Mouse (Mus musculus): Measurements from ENCODE around the gene Hcrtr1. TPM values are rescaled to one million over a fixed set of nuclear protein-coding genes. Genes with fewer than 3 reads are reported as not detected.

Gene Hcrtr1
- polyA plus RNA-seq, 1 experiment from 2014 or later: 0.38 TPM

GRCm38 (mm10) chr4:130131448-130132105, 7.6 kb downstream of the Hcrtr1 start:
- Histone ChIP-seq H3K4me2 (replicated peaks) (no peak overlapping the region), H3K27ac (replicated peaks) (no peak overlapping the region), H3K4me1 (no peaks in the 10 kb centered on the region), H3K9me3 (no peaks in the 10 kb centered on the region), H3K36me3 (peaks cover 13% of the 10 kb centered on the region), H3K27me3 (no peaks in the 10 kb centered on the region; the same call in 1 of the 2 replicates), H3K9ac (replicated peaks) (no peak overlapping the region), H3K4me3 (no peak overlapping the region)
- WGBS: 87% methylated on average over 7 of the region's 7 CpGs
- no peak for ATAC-seq (replicated peaks)

GRCm38 (mm10) chr4:130130641-130131350, 8.4 kb downstream of the Hcrtr1 start:
- H3K4me3 ChIP-seq: no peak overlapping the region
- no peaks in the 10 kb centered on the region for H3K27me3 ChIP-seq
- 50% methylated on average over 13 of the region's 13 CpGs for WGBS
- H3K27ac ChIP-seq (replicated peaks): no peak overlapping the region
- H3K9me3 ChIP-seq: no peaks in the 10 kb centered on the region
- ATAC-seq (replicated peaks): no peak
- H3K9ac ChIP-seq (replicated peaks): no peak overlapping the region
- peaks cover 20% of the 10 kb centered on the region for H3K36me3 ChIP-seq
- no peak overlapping the region for H3K4me2 ChIP-seq (replicated peaks)
- no peaks in the 10 kb centered on the region for H3K4me1 ChIP-seq

- Histone ChIP-seq H3K9me3 (no peaks in the 10 kb centered on the region), H3K4me2 (replicated peaks) (no peak overlapping the region), H3K4me1 (no peaks in the 10 kb centered on the region), H3K27me3 (no peaks in the 10 kb centered on the region), H3K9ac (replicated peaks) (no peak overlapping the region), H3K4me3 (no peak overlapping the region), H3K36me3 (peaks cover 21% of the 10 kb centered on the region), H3K27ac (replicated peaks) (no peak overlapping the region)
- no peak for ATAC-seq (replicated peaks)
- WGBS: 63% methylated on average over 10 of the region's 10 CpGs
These were observed 9.1 kb downstream of the Hcrtr1 start for GRCm38 (mm10) chr4:130130082-130130481.

- Histone ChIP-seq H3K4me3 (no peak overlapping the region), H3K27me3 (no peaks in the 10 kb centered on the region), H3K9ac (replicated peaks) (no peak overlapping the region), H3K4me1 (no peaks in the 10 kb centered on the region), H3K27ac (replicated peaks) (no peak overlapping the region), H3K4me2 (replicated peaks) (no peak overlapping the region), H3K36me3 (peaks cover 25% of the 10 kb centered on the region), H3K9me3 (no peaks in the 10 kb centered on the region)
- no peak for ATAC-seq (replicated peaks)
- 84% methylated on average over 5 of the region's 5 CpGs for WGBS
These were observed 10.3 kb downstream of the Hcrtr1 start for GRCm38 (mm10) chr4:130128907-130129306.

GRCm38 (mm10) chr4:130125935-130126334, 13.2 kb downstream of the Hcrtr1 start:
- H3K9ac ChIP-seq (replicated peaks): no peak overlapping the region
- H3K4me3 ChIP-seq: no peak overlapping the region
- no peaks in the 10 kb centered on the region for H3K27me3 ChIP-seq
- H3K27ac ChIP-seq (replicated peaks): no peak overlapping the region
- H3K36me3 ChIP-seq: peaks cover 38% of the 10 kb centered on the region
- WGBS: 90% methylated on average over 5 of the region's 5 CpGs
- H3K9me3 ChIP-seq: no peaks in the 10 kb centered on the region
- no peak for ATAC-seq (replicated peaks)
- H3K4me1 ChIP-seq: no peaks in the 10 kb centered on the region
- H3K4me2 ChIP-seq (replicated peaks): no peak overlapping the region

- no peak for ATAC-seq (replicated peaks)
- WGBS: 92% methylated on average over 6 of the region's 6 CpGs
These were observed 14.0 kb downstream of the Hcrtr1 start for GRCm38 (mm10) chr4:130125164-130125563.

GRCm38 (mm10) chr4:130124110-130124509, 15.0 kb downstream of the Hcrtr1 start:
- no peaks in the 10 kb centered on the region for H3K4me1 ChIP-seq
- ATAC-seq (replicated peaks): no peak
- 88% methylated on average over 4 of the region's 4 CpGs for WGBS
- H3K27me3 ChIP-seq: no peaks in the 10 kb centered on the region
- H3K4me2 ChIP-seq (replicated peaks): no peak overlapping the region
- no peak overlapping the region for H3K9ac ChIP-seq (replicated peaks)
- H3K36me3 ChIP-seq: peaks cover 38% of the 10 kb centered on the region
- no peak overlapping the region for H3K27ac ChIP-seq (replicated peaks)
- H3K9me3 ChIP-seq: no peaks in the 10 kb centered on the region
- H3K4me3 ChIP-seq: no peak overlapping the region

More at GRCm38 (mm10) chr4:130125164-130125563, 14.0 kb downstream of the Hcrtr1 start:
- Histone ChIP-seq H3K27ac (replicated peaks) (no peak overlapping the region), H3K4me3 (no peak overlapping the region), H3K27me3 (no peaks in the 10 kb centered on the region), H3K9ac (replicated peaks) (no peak overlapping the region), H3K4me2 (replicated peaks) (no peak overlapping the region), H3K4me1 (no peaks in the 10 kb centered on the region), H3K9me3 (no peaks in the 10 kb centered on the region), H3K36me3 (peaks cover 38% of the 10 kb centered on the region)

GRCm38 (mm10) chr4:130123020-130123419, 16.1 kb downstream of the Hcrtr1 start:
- WGBS: 88% methylated on average over 5 of the region's 5 CpGs
- no peaks in the 10 kb centered on the region for H3K27me3 ChIP-seq
- no peak for ATAC-seq (replicated peaks)
- no peak overlapping the region for H3K27ac ChIP-seq (replicated peaks)
- no peak overlapping the region for H3K4me2 ChIP-seq (replicated peaks)
- H3K4me3 ChIP-seq: no peak overlapping the region
- no peak overlapping the region for H3K9ac ChIP-seq (replicated peaks)
- no peaks in the 10 kb centered on the region for H3K9me3 ChIP-seq
- no peaks in the 10 kb centered on the region for H3K4me1 ChIP-seq
- peaks cover 37% of the 10 kb centered on the region for H3K36me3 ChIP-seq

- Histone ChIP-seq H3K4me1 (no peaks in the 10 kb centered on the region), H3K4me2 (replicated peaks) (no peak overlapping the region), H3K9me3 (no peaks in the 10 kb centered on the region), H3K27me3 (no peaks in the 10 kb centered on the region), H3K9ac (replicated peaks) (no peak overlapping the region), H3K4me3 (no peak overlapping the region), H3K36me3 (peaks cover 25% of the 10 kb centered on the region; the same call in 1 of the 2 replicates), H3K27ac (replicated peaks) (no peak overlapping the region)
- 77% methylated on average over 8 of the region's 8 CpGs for WGBS
- ATAC-seq (replicated peaks): no peak
These were observed 17.6 kb downstream of the Hcrtr1 start for GRCm38 (mm10) chr4:130121560-130121959.

- Histone ChIP-seq H3K4me2 (replicated peaks) (no peak overlapping the region), H3K9ac (replicated peaks) (no peak overlapping the region), H3K4me3 (no peak overlapping the region), H3K27me3 (no peaks in the 10 kb centered on the region), H3K36me3 (peaks cover 17% of the 10 kb centered on the region; the same call in 1 of the 2 replicates), H3K4me1 (no peaks in the 10 kb centered on the region), H3K9me3 (no peaks in the 10 kb centered on the region), H3K27ac (replicated peaks) (no peak overlapping the region)
- ATAC-seq (replicated peaks): no peak
- 89% methylated on average over 4 of the region's 4 CpGs for WGBS
These were observed 18.4 kb downstream of the Hcrtr1 start for GRCm38 (mm10) chr4:130120752-130121151.

- WGBS: 100% methylated on average over 1 of the region's 1 CpGs
- Histone ChIP-seq H3K27me3 (no peaks in the 10 kb centered on the region), H3K4me1 (peaks cover 13% of the 10 kb centered on the region), H3K4me3 (no peak overlapping the region), H3K9ac (replicated peaks) (no peak overlapping the region), H3K4me2 (replicated peaks) (no peak overlapping the region), H3K9me3 (no peaks in the 10 kb centered on the region), H3K36me3 (0 out of 2 replicates have a peak, but pooled peaks cover 4% of the 10 kb centered on the region), H3K27ac (replicated peaks) (no peak overlapping the region)
- ATAC-seq (replicated peaks): no peak
These were observed 26.4 kb downstream of the Hcrtr1 start for GRCm38 (mm10) chr4:130112732-130113131.

- Histone ChIP-seq H3K4me1 (peaks cover 13% of the 10 kb centered on the region), H3K4me2 (replicated peaks) (no peak overlapping the region), H3K9me3 (no peaks in the 10 kb centered on the region), H3K27me3 (no peaks in the 10 kb centered on the region), H3K4me3 (no peak overlapping the region), H3K9ac (replicated peaks) (no peak overlapping the region), H3K36me3 (0 out of 2 replicates have a peak, but pooled peaks cover 4% of the 10 kb centered on the region), H3K27ac (replicated peaks) (no peak overlapping the region)
- ATAC-seq (replicated peaks): no peak
- 86% methylated on average over 7 of the region's 7 CpGs for WGBS
These were observed 26.9 kb downstream of the Hcrtr1 start for GRCm38 (mm10) chr4:130112299-130112698.

Data from forebrain, embryonic 15.5 days (tissue).